Mouse (Mus musculus): ENCODE measurements at regions not wholly inside any gene's neighbourhood (a gene's known extent, or its start where the extent isn't known, plus 50 kb on each side); places are given as distances from the start of the nearest gene placed in this dataset.
"Not testable (repeated sequence)": the region's sequence is repeated elsewhere in the genome, so short reads cannot be mapped to it uniquely, and the experiment has no call there.

GRCm38 (mm10) chr1:41887556-41887955, 808.0 kb upstream of the Pou3f3 start:
- in situ Hi-C loops (cut with MboI, MseI), result no loop called here

DNA sequence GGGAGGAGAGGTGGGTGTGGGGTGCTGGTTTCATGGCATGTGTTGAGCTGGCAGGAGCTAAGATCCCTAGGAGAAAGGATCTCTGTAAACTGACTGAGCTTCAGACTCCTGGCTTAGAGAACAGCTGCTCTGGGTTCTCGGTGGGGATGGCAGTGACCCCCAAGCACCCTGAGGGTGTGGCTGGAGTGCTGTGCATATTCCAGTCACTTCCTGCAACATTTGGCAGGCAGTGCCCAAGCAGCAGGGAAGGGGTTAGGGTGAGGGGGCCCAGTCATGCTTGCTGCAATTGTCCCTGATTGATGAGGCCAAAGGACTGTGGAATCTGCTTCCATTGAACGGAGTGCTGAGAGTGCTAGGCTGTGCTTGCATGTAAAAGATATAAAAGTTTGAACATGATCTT, 807.4 kb upstream of the Pou3f3 start:
- in situ Hi-C loops (cut with MboI, MseI), result no loop called here

DNA sequence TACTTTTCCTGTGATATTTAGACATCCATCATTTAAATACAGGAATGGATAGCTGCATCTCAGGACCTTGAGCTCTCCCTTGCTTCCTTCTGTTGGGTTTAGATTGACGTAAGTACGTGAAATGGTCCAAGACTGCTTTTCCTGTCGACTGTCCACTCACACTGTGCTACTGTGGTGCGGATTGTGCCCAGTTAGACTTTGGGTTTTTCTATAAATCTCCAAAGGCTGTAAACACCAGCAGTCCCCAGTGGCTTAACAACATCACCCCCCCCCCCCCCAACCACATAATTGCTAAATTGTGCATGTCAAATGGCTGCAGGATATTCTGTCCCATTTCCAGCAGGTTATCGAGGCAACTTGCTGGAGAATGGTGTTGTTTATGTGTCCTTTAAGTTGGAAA, 806.6 kb upstream of the Pou3f3 start:
- in situ Hi-C loops (cut with MboI, MseI), result no loop called here

- in situ Hi-C loops (cut with MboI, MseI), result no loop called here
These were observed 805.6 kb upstream of the Pou3f3 start for GRCm38 (mm10) chr1:41889940-41890339.

- in situ Hi-C loops (cut with MboI, MseI), result no loop called here
These were observed 804.6 kb upstream of the Pou3f3 start for GRCm38 (mm10) chr1:41890714-41891689.

DNA sequence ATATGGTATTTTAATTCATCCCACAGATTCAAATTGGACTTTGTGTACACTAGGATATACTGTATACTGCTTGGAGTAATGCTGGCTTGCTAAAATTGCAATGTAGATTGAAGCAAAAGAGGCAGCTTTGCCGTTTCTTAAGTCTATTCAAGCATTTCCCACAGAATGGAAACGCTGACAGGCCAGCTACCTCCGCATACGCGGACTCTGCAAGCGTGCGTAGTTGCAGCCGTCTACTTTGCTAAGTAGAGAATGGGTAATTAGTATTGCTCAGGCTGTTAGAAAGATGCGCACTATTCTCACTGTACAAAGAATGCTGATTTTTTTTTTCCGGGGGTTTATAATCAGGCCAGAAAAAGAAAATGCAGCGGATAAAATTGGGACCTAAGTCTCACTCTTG, 803.8 kb upstream of the Pou3f3 start:
- in situ Hi-C loops (cut with MboI, MseI), result no loop called here

GRCm38 (mm10) chr1:41892376-41892775, 803.2 kb upstream of the Pou3f3 start:
- in situ Hi-C loops (cut with MboI, MseI), result no loop called here

GRCm38 (mm10) chr1:41897768-41898330, 797.7 kb upstream of the Pou3f3 start:
- in situ Hi-C loops (cut with MboI, MseI), result no loop called here

- in situ Hi-C loops (cut with MboI, MseI), result no loop called here
These were observed 795.2 kb upstream of the Pou3f3 start for GRCm38 (mm10) chr1:41900370-41900769.

DNA sequence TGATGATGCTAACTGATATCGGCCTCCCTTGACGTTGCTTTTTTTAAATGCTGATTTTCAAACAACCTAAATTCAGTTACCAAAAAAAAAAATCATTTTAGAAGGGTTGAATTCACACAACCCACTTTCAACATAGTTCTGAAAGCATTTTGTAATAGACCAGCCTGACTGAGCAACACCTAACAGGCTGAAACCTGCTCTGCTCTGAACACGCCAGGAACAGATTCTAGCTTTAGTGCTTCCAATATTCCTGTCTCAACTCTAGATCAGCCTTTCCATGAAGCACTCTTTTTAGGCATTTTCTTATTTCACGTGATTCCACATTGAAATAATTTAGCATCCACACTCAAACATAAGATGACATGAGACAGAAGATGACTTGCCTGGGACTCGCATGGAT, 789.6 kb upstream of the Pou3f3 start:
- in situ Hi-C loops (cut with MboI, MseI), result no loop called here

DNA sequence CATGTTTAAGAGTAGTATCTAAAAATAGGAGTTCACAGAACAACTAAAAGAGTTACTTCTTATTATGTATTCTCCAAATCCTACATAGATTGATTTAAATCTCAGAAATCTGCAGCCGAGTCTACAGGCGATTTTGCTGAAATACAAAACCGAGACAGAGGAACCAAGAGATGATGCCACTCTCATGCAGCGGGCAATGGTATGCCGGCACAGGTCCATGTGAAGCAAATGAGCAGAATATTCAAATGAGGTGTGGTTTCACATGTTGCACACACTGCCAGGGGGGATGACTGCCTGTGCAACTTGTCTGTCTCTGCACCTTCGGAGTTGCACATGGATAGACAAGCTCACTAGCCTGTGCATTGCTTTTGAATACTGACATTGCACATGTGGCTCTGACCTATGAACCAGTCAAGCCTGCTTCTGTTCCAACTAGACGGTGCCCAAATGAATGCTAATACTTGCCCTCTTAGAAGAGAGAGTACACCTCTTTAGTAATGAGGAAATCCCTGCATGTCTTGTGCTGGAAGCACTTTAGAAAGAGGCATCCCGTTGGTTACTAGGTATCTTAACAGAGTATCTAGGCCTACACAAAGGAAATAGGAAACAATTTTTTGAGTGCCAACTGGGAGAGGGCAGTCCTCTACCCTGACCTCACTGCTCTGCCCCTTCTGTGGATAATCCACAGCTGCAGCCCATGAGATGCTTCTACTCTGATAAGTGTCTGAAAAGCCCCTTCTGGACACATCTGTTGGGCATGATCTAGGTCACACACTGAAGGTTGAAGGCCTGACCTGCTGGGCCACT, 787.4 kb upstream of the Pou3f3 start:
- in situ Hi-C loops (cut with MboI, MseI), result no loop called here

GRCm38 (mm10) chr1:41908808-41909110, 786.8 kb upstream of the Pou3f3 start:
- in situ Hi-C loops (cut with MboI, MseI), result no loop called here

- in situ Hi-C loops (cut with MboI, MseI), result no loop called here
These were observed 785.8 kb upstream of the Pou3f3 start for GRCm38 (mm10) chr1:41909799-41910198.

- in situ Hi-C loops (cut with MboI, MseI), result no loop called here
These were observed 778.7 kb upstream of the Pou3f3 start for GRCm38 (mm10) chr1:41916730-41917347.

DNA sequence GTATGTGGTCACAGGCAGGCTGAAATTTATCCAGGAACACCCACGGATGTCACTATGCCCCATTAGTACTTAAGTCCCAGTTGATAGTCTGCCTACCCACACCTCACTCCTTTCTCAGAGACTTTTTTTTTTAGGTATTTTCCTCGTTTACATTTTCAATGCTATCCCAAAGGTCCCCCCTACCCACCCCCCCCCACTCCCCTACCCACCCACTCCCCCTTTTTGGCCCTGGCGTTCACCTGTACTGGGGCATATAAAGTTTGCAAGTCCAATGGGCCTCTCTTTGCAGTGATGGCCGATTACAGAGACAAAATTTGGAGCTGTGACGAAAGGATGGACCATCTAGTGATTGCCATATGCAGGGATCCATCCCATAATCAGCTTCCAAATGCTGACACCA, 777.8 kb upstream of the Pou3f3 start:
- in situ Hi-C loops (cut with MboI, MseI), result not testable (repeated sequence)

DNA sequence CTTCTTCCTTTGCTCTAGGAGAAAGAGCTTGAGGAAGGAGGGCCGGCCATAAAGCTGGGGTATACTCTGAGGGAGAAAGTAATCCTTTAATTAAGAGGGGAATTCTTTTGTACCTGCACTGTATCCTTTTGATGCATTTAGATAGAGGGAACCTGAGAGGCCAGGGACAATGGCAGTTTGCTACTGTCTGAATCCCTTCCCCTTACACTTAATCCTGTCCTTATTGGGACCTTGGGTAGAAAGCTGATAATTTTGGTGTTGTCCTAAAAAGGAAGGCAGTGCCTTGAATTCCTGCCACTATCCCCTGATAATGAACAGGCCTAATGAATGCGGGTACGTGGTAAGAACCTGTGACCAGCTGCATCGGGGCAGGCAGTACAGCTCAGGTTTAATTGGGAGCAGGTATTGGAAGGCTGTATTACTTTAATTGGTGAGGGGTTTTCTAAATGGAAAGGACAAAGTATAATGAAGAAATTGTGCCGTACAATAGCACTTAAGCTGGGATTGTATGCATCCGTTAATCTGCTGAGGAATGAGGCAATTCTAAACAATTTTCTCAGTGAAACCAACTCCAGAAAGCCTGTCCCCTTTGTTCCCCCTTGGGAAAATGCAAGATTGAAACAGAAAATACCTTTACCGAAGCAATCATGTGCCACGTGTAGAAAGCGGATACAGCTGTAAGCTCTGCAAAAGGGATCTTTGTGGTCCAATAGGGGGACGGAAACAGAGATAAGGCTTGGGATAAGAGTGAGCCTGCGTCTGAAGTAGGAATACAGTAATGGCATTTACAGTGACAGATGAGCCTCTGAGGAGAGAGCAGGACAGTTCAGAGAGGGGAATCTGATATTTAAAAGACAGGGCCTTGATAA, 776.9 kb upstream of the Pou3f3 start:
- in situ Hi-C loops (cut with MboI, MseI), result no loop called here

- in situ Hi-C loops (cut with MboI, MseI), result no loop called here
These were observed 761.8 kb upstream of the Pou3f3 start for GRCm38 (mm10) chr1:41933777-41934176.

- in situ Hi-C loops (cut with MboI, MseI), result no loop called here
These were observed 759.6 kb upstream of the Pou3f3 start for GRCm38 (mm10) chr1:41935912-41936478.

DNA sequence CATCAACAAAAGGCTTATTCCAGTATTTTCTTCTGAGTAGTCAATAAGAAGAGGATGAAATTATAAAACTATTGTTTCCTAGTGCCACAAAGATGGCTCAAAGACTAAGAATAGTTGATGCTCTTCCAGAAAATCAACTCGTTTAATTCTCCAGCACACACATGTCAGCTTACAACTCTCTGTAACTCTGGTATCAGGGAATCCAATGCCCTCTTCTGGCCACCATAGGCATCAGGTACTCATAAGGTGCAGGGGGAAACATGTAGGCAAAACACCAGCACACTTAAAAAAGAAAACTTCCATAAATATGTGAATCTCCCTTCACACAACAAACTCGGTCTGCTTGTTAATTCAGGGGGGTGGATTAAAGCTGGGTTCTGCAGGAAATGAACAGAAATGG, 734.6 kb upstream of the Pou3f3 start:
- in situ Hi-C loops (cut with MboI, MseI), result no loop called here

DNA sequence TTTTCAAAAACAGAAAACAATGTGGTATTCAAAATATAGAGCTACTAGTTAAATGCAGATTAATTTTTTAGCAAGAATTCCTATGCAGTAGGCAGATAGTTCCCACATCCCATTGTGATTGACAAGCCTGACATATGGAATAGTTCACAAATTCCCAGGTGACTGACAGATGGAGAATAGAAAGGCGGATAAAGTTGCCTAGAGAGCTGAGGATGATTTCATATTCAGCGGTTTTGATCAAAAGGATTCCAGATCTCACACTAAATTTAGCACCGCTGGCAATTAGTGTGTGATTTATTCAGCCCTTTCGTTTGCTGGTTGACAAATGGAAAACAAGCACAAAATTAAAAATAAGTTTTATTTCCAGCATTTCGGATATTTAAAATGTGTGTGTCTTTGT, 714.0 kb upstream of the Pou3f3 start:
- in situ Hi-C loops (cut with MboI, MseI), result no loop called here

DNA sequence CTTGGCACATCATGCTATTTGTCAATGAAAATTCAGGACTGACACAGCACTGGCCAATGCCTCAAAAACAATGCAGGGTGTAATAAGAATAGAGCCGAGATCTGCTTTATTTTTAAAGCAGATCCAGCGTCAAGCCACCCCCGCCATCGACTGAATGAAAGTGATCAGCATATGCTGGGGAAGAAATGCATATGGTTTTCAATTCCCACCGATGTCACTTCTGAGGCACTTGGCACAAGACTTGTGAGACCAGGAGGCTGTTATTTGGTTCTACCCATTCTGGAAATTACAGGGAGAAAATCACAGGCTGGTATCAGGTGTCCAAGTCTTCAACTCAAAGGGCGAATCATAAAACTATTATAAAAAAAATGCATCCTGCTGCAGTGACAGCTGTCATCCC, 689.3 kb upstream of the Pou3f3 start:
- in situ Hi-C loops (cut with MboI, MseI), result no loop called here
